ENCODE assay signal across 9 mouse cellular contexts in genomic region chr10:68795466-68795865, GRCm38 (mm10).
DNase-seq lines count a peak whose midpoint lies in the region; ATAC-seq lines count a peak whose summit lies in the region.
"Had no signal": no experiment of that assay in that cellular context is flagged by ENCODE, and none has a peak within 500 bp of the region (broad histone marks: within the 10 kb centered on the region; RNA-seq: fewer than 3 reads in every experiment).

No protein-coding gene starts in this region.

- WGBS in hindbrain, embryonic 10.5 days, result 10% methylated on average over 3 of the region's 3 CpGs
- WGBS in hindbrain, embryonic 12.5 days, result 9% methylated on average over 3 of the region's 3 CpGs
- WGBS in embryonic facial prominence, embryonic 14.5 days, result 4% methylated on average over 3 of the region's 3 CpGs

- H3K4me3 ChIP-seq in hindbrain, embryonic 10.5 days, result no peak overlapping the region
- H3K4me3 ChIP-seq in hindbrain, embryonic 12.5 days, result no peak overlapping the region
- 0 out of 2 replicates have a peak overlapping the region, but pooled peaks have one; percentile 2 for H3K4me3 ChIP-seq in embryonic facial prominence, embryonic 14.5 days (ENCODE audit: low read depth, low read length)

- ATAC-seq in hindbrain, embryonic 12.5 days (ENCODE audit: low FRiP score), result no peak
- ATAC-seq in embryonic facial prominence, embryonic 14.5 days (ENCODE audit: low read depth), result peak; percentile 55

- H3K4me2 ChIP-seq in hindbrain, embryonic 12.5 days (replicated peaks), result no peak overlapping the region
- peak overlapping the region; percentile 35 for H3K4me2 ChIP-seq in embryonic facial prominence, embryonic 14.5 days (ENCODE audit: low read depth, low read length)

- no peaks in the 10 kb centered on the region for H3K27me3 ChIP-seq in hindbrain, embryonic 10.5 days (ENCODE audit: insufficient read depth, poor library complexity, severe bottlenecking)
- H3K27me3 ChIP-seq in hindbrain, embryonic 12.5 days, result no peaks in the 10 kb centered on the region
- no peaks in the 10 kb centered on the region for H3K27me3 ChIP-seq in embryonic facial prominence, embryonic 14.5 days (replicated peaks; ENCODE audit: control insufficient read depth, insufficient read depth, low read length)

- H3K9me3 ChIP-seq in hindbrain, embryonic 10.5 days, result no peaks in the 10 kb centered on the region
- H3K9me3 ChIP-seq in hindbrain, embryonic 12.5 days (replicated peaks), result no peaks in the 10 kb centered on the region
- H3K9me3 ChIP-seq in embryonic facial prominence, embryonic 14.5 days (ENCODE audit: control insufficient read depth, low read length), result no peaks in the 10 kb centered on the region

- H3K4me1 ChIP-seq in hindbrain, embryonic 10.5 days (replicated peaks), result peaks cover 12% of the 10 kb centered on the region
- peaks cover 6% of the 10 kb centered on the region; the same call in 1 of the 2 replicates for H3K4me1 ChIP-seq in hindbrain, embryonic 12.5 days
- H3K4me1 ChIP-seq in embryonic facial prominence, embryonic 14.5 days (ENCODE audit: control insufficient read depth, insufficient read depth, low read length), result peaks cover 13% of the 10 kb centered on the region

- peak; percentile 25 for DNase-seq in hindbrain, embryonic 10.5 days (ENCODE audit: low spot score)
- peak; percentile 81 for DNase-seq in Muller cell, postnatal 12 days (ENCODE audit: inconsistent ontology term)
- peak; percentile 88 for DNase-seq in embryonic facial prominence, embryonic 14.5 days (ENCODE audit: low spot score)
- DNase-seq in induced T-regulatory cell, adult 2 months (ENCODE audit: low read depth), result peak; percentile 66
- DNase-seq in lung, postnatal 4 days, result peak; percentile 43 to 65
- DNase-seq in cerebellum, adult 9-11 months, result no peak
- DNase-seq in frontal cortex, postnatal 14 days (ENCODE audit: low spot score in 2 of 2), result no peak

- H3K27ac ChIP-seq in hindbrain, embryonic 10.5 days, result no peak overlapping the region
- H3K27ac ChIP-seq in hindbrain, embryonic 12.5 days, result no peak overlapping the region
- H3K27ac ChIP-seq in embryonic facial prominence, embryonic 14.5 days (replicated peaks; ENCODE audit: low read depth, low read length), result peak overlapping the region; percentile 61; the same call in 1 of the 2 replicates

- no peak overlapping the region for H3K9ac ChIP-seq in hindbrain, embryonic 12.5 days
- H3K9ac ChIP-seq in embryonic facial prominence, embryonic 14.5 days (ENCODE audit: low read depth, low read length), result no peak overlapping the region

- no peaks in the 10 kb centered on the region for H3K36me3 ChIP-seq in hindbrain, embryonic 10.5 days
- H3K36me3 ChIP-seq in hindbrain, embryonic 12.5 days, result no peaks in the 10 kb centered on the region
- no peaks in the 10 kb centered on the region for H3K36me3 ChIP-seq in embryonic facial prominence, embryonic 14.5 days (ENCODE audit: control insufficient read depth, insufficient read depth, low read length)
- H3K36me3 ChIP-seq: G1E had no signal

Comparison
In these comparisons a context has a peak if more than half of its experiments do, and no peak if none do; other contexts are left out.
1. DNase-seq: peak in hindbrain, embryonic 10.5 days (single experiment), Muller cell, postnatal 12 days (single experiment), embryonic facial prominence, embryonic 14.5 days (single experiment), induced T-regulatory cell, adult 2 months (single experiment) and lung, postnatal 4 days (2 of 2); none in cerebellum, adult 9-11 months (single experiment) and frontal cortex, postnatal 14 days (0 of 2).